Mouse (Mus musculus) hematopoietic stem cell, adult 5-6 weeks (primary cell): Measurements from ENCODE around the gene Tom1l2. TPM values are rescaled to one million over a fixed set of nuclear protein-coding genes. Genes with fewer than 3 reads are reported as not detected.

ENCODE experiments used
- ATAC-seq, 2 experiments: fragments of 125-278 bp in 1 of 2; replicated peaks in 1 of 2; 2 replicates each; pipeline ENCODE4 v1.8.0; 2016 to 2017; ENCODE audit warnings: inconsistent platforms in 2 of 2, mild to moderate bottlenecking in 2 of 2, moderate number of reproducible peaks in 2 of 2, low read depth in 1 of 2, moderate TSS enrichment in 1 of 2; ENCODE audit not compliant: low FRiP score in 2 of 2, poor library complexity in 2 of 2, severe bottlenecking in 2 of 2, insufficient read depth in 1 of 2, low TSS enrichment in 1 of 2
- total RNA-seq: library from RNA; stranded (forward); fragments of 172-1452, 232-1000 nt; gene quantifications from 2 replicates; pipeline ENCODE4 v1.2.3, GENCODE M21; 2017

The Tom1l2 gene
- total RNA-seq, 1 experiment from 2014 or later, result 13.5 TPM

DNA sequence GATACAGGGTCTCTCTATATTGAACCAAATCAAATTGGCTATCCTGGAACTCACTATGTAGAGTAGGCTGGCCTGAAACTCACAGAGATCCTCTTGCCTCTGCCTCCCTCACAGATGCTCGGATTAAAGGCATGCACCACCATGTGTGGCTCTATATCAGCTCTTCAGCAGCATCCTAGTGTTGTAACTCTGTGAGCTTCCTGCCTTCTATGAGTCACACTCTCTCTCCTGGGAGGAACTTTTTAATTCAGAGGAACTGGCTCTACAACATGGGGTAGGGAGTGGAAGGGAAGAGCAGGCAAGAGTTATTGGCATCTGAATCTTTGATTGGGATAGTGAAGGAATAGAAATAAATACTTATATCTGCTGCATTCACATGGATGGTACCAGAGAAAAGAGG, 4.4 kb upstream of the Tom1l2 start:
- ATAC-seq, result no peak

DNA sequence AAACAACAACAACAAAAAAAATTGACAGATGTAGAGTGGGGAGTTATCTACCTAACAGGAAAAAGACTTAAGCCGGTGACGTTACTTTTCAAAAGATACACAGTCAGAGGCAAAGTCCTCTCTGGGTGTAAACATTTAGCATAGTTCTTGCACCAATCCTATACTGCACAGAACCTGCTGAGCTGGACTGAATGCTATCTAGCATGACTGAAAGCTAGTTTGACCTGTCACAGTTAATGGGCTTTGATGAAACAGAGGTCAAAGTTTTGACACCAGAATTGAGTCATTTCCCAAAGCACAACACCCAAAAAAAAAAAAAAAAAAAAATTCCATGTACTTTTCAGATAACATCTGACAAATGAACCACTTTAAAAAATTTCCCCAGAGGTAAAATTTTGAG, 3.2 kb upstream of the Tom1l2 start:
- ATAC-seq, result no peak

DNA sequence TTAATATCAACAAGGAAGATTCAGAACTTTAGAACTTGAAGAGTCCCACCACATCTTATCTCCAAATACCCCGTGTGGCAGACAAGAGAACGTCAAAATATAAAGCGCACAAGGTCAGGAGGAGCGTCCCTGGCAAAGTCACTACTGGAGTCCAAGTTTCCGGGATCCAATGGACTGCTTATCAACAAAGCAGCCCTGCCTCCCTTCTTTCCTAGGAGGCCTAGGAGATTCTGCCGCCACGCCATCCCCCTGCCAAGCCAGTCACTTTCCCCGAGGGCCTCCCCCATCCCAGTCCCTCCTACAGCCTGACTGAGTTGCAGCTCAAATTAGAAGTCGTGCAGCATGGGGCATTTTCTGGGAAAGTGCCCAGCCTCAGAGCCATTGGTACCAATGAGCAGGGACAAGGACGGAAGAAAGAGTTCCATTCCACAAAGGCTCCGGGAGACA, 757 bp downstream of the Tom1l2 start:
- ATAC-seq, result no peak

DNA sequence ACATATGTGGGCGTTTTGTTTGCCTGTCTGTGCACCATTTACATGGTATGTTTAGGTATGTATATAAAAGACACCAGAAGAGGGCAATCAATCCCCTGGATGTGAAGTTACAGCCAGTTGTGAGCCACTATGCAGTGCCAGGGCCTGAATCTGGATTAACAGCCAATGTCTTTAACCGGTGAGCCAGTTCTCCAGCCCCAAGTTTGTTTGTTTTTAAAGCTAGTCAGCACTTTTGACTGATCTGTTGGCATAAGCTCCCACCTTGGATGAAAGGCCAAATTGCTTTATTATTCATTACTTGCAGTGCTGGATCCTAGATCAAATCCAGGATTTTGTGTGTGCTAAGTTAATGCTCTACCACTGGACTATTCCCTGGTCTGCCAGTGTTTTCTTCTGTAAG, 1.3 kb downstream of the Tom1l2 start:
- no peak for ATAC-seq

DNA sequence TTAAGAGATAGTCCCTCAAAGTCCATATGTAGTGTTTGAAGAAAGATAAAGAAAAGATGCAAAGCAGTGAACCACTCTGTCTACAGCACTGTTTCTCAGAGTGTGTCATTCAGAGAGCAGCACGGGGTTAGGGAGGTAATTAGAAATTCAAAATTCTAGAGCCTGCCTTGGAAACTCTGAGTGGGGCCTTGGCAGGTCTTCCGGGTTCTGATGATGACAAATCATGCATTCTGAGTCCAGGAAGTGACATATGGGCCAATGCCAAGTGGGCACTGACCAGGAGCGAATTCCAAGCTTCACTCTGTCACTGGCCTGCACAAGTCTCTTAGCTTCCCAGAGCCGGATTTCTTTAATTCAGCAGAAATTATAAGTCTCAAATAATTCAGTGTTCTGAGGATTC, 6.2 kb downstream of the Tom1l2 start:
- ATAC-seq, result no peak

DNA sequence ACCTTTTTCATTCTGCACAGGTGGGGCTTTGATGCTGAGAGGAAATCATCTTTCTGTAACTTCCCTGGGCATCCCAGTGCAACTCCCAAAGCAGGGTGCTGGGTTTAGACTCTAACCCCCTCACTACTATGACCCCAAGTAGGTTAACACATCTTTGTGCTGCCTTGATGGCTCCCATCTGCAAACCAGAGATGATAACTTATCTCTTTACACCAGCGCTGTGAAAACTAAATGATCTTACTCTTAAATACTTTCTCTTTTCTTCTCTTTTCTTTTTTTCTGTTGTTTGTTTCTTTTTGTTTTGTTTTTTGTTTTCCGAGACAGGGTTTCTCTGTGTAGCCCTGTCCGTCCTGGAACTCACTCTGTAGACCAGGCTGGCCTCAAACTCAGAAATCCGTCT, 6.8 kb downstream of the Tom1l2 start:
- no peak for ATAC-seq

DNA sequence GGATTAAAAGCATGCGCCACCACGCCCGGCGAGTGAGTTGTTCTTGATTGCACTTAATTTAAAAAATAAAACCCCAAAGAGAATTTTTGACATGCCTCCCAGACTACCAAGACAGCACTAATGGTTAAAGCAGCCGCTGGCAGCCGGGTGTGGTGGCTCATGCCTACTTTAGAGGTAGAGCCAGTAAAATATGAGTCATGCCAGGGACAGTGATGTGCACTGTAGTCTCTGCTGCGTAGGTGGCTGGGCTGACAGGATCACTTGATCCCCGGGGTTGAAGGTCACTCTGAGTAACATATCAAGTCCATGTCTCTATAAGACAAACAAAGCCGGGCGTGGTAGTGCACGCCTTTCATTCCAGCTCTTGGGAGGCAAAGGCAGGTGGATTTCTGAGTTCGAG, 13.3 kb downstream of the Tom1l2 start:
- no peak for ATAC-seq

DNA sequence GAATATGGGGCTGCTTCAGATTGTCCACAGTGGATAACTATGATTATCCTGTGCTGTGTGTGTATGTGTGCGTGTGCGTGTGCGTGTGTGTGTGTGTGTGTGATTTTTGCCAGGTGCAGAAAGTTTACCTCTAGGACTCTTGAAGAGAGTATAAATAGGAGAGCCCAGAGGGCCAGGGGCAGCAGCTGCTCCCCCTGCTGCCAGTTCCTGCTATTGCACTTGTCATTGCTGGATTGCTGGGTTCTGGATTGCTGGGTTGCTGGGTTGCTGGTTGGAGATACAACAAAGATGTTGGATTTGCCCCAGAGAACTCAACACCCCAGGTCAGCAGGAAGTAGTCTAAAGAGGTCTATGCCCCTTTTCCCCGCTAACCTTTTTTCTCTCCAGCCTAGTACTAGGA, 14.4 kb downstream of the Tom1l2 start:
- ATAC-seq, result peak in 1 of 2 experiments; percentile 62; a peak in 1 of 4 replicates

DNA sequence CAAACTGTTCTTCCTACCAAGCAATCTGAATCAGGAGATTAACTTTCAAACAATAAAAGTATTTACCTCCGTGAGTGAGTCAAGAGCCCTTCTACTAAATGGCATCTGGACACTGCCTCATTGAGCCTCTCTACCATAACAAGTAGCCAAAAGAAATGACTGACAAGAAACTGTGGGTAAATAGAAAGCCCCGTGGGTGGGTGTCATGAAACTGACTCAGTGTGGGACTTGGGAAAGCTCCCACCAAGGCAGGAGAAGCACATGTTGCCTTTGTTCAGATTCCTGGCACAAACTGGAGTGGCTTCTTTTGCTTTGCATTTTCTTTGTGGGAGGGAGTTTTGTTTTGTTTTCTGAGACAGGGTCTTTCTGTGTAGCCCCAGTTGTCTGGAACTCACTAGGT, 16.9 kb downstream of the Tom1l2 start:
- ATAC-seq, result no peak

DNA sequence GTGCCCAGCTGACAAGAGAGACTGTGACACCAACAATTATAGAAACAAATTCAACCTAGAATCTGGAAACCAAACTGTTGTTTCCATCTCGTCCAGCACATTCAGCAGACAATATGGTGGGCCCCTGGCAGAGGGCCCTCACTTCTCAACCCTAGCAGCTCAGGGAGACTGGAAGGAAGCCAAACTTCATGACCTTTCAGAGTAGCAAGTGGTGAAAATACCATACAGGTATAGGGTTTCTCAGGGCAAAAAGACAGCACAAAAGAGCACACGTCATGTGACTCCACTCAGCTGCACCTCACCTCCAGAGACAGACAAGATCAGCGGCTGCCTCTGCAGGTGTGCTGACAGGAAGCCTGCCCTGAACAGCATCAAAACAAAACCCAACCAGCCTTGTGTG, 18.6 kb downstream of the Tom1l2 start:
- no peak for ATAC-seq

DNA sequence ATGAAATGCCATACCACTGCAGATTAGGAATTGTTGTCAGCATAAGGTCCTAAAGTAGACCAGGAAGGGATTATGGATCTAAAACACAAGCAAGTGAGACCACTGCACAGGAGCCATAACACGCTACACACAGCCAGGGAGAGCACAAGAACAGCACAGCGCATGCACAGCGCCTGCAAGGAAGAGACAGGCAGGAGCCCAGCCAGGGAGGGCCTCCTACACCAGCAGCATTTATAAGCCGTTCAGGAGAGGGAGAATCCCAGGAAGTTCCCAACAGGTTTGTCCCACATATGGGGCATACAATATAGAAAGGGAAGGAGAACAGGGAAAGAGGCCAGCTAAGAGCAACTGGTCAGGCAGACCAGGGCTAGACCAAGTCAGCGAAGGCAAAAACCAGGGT, 19.2 kb downstream of the Tom1l2 start:
- ATAC-seq, result no peak

DNA sequence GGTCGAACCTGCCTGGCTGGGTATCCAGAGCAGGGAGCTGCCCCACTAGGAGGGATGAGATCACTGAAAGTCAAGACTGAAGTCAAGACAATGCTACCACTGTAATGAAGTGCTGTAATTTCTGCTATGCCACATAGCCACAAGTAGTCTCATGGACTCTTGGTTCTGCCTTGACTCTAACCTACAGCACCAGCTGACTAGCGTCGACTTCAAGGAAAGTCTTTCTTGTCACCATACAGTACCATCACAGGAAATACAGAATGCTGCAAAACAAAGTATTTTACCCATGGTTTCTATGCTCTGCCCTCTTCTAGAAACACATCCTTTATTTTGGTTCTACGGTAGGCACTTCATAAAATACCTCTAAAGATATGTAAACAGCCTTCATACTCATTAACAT, 22.2 kb downstream of the Tom1l2 start:
- no peak for ATAC-seq

DNA sequence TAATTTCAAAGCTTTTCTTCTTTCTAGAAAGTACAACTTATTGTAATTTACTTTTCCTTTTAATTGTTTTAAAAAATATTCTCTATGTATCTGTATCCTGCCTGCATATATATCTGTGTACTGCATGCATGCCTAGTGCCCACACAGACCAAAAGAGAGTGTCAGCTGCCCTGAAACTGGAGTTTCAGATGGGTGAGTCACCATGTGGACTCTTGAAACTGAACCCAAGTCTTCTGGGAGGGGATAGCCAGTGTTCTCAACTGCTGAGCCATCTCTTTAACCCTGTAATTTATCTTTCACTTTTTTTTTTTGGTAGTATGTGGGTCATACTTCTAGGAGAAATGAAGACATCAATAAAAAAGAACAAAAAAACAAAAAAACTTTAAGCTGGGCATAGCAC, 29.0 kb downstream of the Tom1l2 start:
- no peak for ATAC-seq

DNA sequence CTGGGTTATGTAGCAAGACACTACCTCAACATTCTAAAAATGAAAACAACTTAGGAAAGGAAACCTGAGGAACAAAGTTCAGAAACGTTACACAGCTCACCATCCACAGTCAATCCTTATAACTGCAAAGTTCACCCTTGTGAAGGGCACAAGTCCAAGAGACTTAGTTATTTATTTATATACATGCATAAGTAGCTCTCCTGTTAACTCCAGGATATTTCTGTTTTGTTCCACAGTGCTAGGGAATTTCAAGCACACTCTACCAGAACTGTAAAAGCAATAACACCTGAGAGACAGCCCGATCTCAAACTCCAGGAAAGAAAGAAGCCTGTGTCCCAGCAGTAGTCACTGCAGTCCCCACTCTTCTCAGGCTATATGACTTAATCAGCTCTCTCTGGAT, 31.3 kb downstream of the Tom1l2 start:
- ATAC-seq, result no peak

DNA sequence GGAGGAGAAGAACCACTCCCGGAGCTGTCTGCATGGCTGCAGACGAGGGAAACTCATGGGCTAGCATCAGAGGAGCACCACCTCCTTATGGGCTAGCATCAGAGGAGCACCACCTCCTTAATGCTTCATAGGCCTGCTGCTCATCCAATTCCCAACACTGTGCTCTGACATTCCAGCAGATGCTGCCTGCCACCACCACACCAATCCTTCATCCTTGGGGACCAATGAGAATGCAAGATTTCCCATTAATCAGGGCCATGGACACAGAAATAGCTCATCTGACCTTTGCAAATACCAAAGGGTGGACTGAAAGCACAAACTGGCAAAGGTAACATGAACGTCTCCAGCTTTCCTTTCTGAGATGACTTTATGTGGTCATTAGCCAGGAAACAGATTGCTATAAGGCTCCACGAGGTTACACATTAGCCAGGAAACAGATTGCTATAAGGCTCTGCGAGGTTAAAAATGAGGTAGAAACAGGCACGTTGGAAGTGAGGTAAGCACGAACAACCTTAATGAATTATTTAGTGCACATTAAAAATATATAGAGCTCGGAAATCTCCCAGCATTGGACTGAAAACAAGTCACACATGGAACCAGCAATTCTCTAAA, 32.2 kb downstream of the Tom1l2 start:
- ATAC-seq, result peak; percentile 37 to 75; a peak in 2 of 4 replicates

DNA sequence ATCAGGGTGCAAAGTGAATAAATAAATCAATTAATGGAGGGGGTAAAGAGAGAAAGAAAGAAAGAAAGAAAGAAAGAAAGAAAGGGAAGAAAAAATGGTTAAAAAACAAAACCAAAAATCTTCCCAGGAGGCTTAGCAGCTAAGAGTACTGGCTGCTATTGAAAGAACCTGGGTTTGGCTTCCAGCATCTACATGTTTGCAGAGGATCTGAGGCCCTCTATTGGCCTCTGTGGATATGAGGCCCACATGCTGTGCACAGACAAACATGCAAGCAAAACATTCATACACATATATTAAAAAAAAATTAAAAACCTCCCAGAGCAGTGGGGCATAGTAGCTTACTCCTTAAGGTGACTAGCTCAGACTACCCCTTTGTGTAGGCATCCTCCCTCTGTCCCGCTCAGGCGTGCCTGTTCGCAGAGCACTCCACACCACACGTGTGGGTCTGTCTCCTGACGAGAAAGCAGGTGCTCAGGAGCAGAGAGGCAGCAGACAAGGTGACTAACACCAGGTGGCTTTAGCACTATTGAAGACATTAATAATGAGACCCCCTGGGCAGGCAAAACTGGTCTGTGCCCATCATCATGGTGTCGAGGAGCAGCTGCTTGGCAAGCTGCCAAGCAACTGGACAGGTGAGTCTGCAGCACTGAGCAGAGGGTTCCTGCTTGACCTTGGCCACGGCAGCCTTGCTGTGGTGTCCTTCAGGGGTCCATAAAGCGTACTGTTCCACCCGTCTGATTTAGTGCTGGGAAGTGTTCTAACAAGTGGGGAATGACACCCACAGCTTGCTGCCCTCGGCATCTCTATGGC, 33.2 kb downstream of the Tom1l2 start:
- no peak for ATAC-seq

DNA sequence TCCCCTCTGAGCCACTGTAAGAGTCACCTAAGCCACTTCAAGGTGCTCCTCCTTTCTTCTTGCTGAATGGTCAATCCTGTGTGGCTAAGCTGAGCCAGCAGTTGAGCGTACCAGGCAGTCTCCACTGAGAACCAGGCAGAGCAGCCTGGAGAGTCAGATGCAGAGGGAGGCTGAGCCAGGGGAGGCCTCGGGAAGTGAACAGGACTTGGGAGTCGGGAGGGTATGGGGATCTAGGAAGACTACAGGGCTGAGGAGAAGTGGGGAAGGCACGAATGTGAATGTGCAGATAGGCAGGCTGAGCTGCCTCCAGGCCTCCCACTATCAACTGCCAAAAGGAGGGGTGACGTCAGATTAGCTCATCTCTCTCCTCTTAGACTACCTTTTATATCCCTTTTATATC, 34.0 kb downstream of the Tom1l2 start:
- ATAC-seq, result no peak

DNA sequence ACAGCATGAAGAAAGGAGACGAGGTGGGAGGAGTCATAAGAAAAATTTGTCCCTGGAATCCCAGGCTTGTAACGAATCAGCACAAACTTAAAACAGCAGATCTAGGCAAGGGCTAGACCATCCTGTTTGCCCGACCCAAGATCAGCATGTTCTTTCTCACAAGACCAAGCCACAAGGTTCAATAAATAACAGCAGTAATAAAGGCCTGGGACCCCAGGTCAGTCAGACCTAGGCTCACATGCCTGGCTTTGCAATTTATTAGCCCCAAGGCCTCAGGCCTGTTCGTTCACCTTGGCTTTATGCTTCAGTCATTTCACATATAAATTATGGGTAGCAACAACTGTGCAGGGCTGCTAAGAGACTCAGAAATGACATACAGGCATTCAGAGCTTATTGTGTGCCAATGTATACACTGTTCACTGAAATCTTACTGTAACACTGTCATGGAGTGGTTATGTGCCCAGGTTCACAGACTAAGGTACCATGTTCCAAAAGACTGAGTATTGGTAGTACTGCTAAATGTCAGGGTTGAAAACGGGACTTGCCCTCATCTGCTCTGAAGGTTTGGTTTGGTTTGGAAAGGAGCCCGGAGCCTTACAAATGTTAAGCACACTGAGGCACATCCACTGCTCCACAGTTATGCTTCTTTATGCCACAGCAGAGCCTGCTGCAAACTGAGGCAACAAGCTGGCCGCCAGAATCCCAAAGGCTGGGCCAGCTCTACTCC, 35.2 kb downstream of the Tom1l2 start:
- no peak for ATAC-seq
